Comparison of ENCODE assay signal across 9 mouse cellular contexts in the genomic region with DNA sequence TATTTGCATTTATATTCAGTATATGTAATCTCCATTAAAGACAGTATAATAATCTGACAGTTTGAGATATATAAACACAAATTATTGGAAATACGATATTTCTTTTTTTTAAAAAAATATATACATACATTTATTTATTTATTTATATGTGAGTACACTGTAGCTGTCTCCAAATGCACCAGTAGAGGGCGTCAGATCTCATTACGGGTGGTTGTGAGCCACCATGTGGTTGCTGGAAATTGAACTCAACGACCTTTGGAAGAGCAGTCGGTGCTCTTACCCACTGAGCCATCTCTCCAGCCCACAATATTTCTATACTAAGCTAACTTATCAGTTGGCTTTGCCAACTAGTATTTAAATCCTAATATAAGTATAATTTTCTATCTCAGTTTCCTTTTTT. TPM values are rescaled to one million over a fixed set of nuclear protein-coding genes. Genes with fewer than 3 reads are reported as not detected.
DNase-seq lines count a peak whose midpoint lies in the region; ATAC-seq and TF ChIP-seq lines count a peak whose summit lies in the region.
"Had no signal": no experiment of that assay in that cellular context is flagged by ENCODE, and none has a peak within 500 bp of the region (broad histone marks: within the 10 kb centered on the region; RNA-seq: fewer than 3 reads in every experiment).

No protein-coding gene starts in this region.

- H3K36me3 ChIP-seq in heart, embryonic 11.5 days (ENCODE audit: control insufficient read depth, insufficient read depth, low read length) = peaks cover 40% of the 10 kb centered on the region
- H3K36me3 ChIP-seq in lung, embryonic 14.5 days (ENCODE audit: insufficient read depth) = peaks cover 79% of the 10 kb centered on the region
- H3K36me3 ChIP-seq in neural tube, embryonic 15.5 days = peaks cover 47% of the 10 kb centered on the region

- WGBS in heart, embryonic 11.5 days (ENCODE audit: insufficient replicate concordance) = 56% methylated on average over 5 of the region's 5 CpGs
- 56% methylated on average over 5 of the region's 5 CpGs for WGBS in lung, embryonic 14.5 days
- 64% methylated on average over 5 of the region's 5 CpGs for WGBS in neural tube, embryonic 15.5 days

- H3K4me3 ChIP-seq in heart, embryonic 11.5 days (ENCODE audit: low read depth, low read length) = no peak overlapping the region
- no peak overlapping the region for H3K4me3 ChIP-seq in lung, embryonic 14.5 days (ENCODE audit: low read depth, low read length)
- no peak overlapping the region for H3K4me3 ChIP-seq in neural tube, embryonic 15.5 days (replicated peaks)
- H3K4me3 ChIP-seq: myocyte had no signal

- no peak overlapping the region for H3K9ac ChIP-seq in heart, embryonic 11.5 days (ENCODE audit: low read depth, low read length)
- no peak overlapping the region for H3K9ac ChIP-seq in lung, embryonic 14.5 days
- H3K9ac ChIP-seq in neural tube, embryonic 15.5 days (replicated peaks) = no peak overlapping the region

- DNase-seq in heart, postnatal 4 days = peak; percentile 61
- peak; percentile 68 to 72 for DNase-seq in B cell, adult 2 months
- peak; percentile 76 for DNase-seq in R1 (ENCODE audit: low read depth, low spot score)
- DNase-seq in lung, embryonic 14.5 days = peak; percentile 64
- no peak for DNase-seq in neural tube, embryonic 10.5 days (ENCODE audit: extremely low spot score, low spot score)
- no peak for DNase-seq in right cerebral cortex, adult 18-20 months

- no peaks in the 10 kb centered on the region for H3K4me1 ChIP-seq in heart, embryonic 11.5 days (ENCODE audit: control insufficient read depth, insufficient read depth, low read length)
- no peaks in the 10 kb centered on the region for H3K4me1 ChIP-seq in lung, embryonic 14.5 days (ENCODE audit: insufficient read depth)
- no peaks in the 10 kb centered on the region for H3K4me1 ChIP-seq in neural tube, embryonic 15.5 days

- no peak for ATAC-seq in heart, embryonic 11.5 days (replicated peaks; ENCODE audit: insufficient number of reproducible peaks, low FRiP score, low TSS enrichment)
- ATAC-seq in lung, embryonic 14.5 days (ENCODE audit: insufficient read depth) = no peak
- ATAC-seq in neural tube, embryonic 15.5 days (ENCODE audit: low FRiP score) = no peak

- TF ChIP-seq CTCF in lung, embryonic 14.5 days (IDR thresholded peaks at IDR 0.05; ENCODE audit: low read depth) = peak; percentile 51

- H3K4me2 ChIP-seq in heart, embryonic 11.5 days = no peak overlapping the region
- no peak overlapping the region for H3K4me2 ChIP-seq in lung, embryonic 14.5 days
- no peak overlapping the region for H3K4me2 ChIP-seq in neural tube, embryonic 15.5 days

- no peaks in the 10 kb centered on the region for H3K9me3 ChIP-seq in heart, embryonic 11.5 days (replicated peaks; ENCODE audit: control insufficient read depth, low read length)
- no peaks in the 10 kb centered on the region for H3K9me3 ChIP-seq in lung, embryonic 14.5 days (ENCODE audit: low read depth, low read length)
- no peaks in the 10 kb centered on the region for H3K9me3 ChIP-seq in neural tube, embryonic 15.5 days (replicated peaks)

- H3K27ac ChIP-seq in heart, embryonic 11.5 days (ENCODE audit: low read depth, low read length) = no peak overlapping the region
- no peak overlapping the region for H3K27ac ChIP-seq in lung, embryonic 14.5 days (ENCODE audit: low read depth)
- H3K27ac ChIP-seq in neural tube, embryonic 15.5 days (replicated peaks) = no peak overlapping the region

- no peaks in the 10 kb centered on the region for H3K27me3 ChIP-seq in heart, embryonic 11.5 days (ENCODE audit: control insufficient read depth, insufficient read depth, low read length)
- no peaks in the 10 kb centered on the region for H3K27me3 ChIP-seq in lung, embryonic 14.5 days (ENCODE audit: insufficient read depth, low read length)
- H3K27me3 ChIP-seq in neural tube, embryonic 15.5 days (replicated peaks) = no peaks in the 10 kb centered on the region

RNA-seq across cellular contexts. Expression of a gene that starts 6.2 kb away (rescaled TPM):
- total RNA-seq in heart, postnatal 4 days (2021) = 1 to 10 TPM; 7.1 to 7.6 TPM
- 12.0 and 14.1 TPM in 2 replicates for polyA plus RNA-seq in heart, embryonic 11.5 days (2014; fragmentation: Nextera tagmentation; extraction: Ambion mirVana)
- 6.2 and 10.7 TPM in 2 replicates for polyA plus RNA-seq in lung, embryonic 14.5 days (2014; fragmentation: Nextera tagmentation; extraction: Ambion mirVana)
- 22.6 and 23.1 TPM in 2 replicates for polyA plus RNA-seq in neural tube, embryonic 15.5 days (2015; fragmentation: Nextera tagmentation; extraction: Ambion mirVana)
- polyA plus RNA-seq: myocyte had no signal

RNA-seq across cellular contexts. Expression of a gene that starts 30.1 kb away (rescaled TPM):
- total RNA-seq in heart, postnatal 4 days (2021) = 100 to 1,000 TPM; 151 to 159 TPM
- polyA plus RNA-seq in heart, embryonic 11.5 days (2014; fragmentation: Nextera tagmentation; extraction: Ambion mirVana) = 182 and 206 TPM in 2 replicates
- polyA plus RNA-seq in lung, embryonic 14.5 days (2014; fragmentation: Nextera tagmentation; extraction: Ambion mirVana) = 112 TPM in 2 replicates
- 74.0 and 74.1 TPM in 2 replicates for polyA plus RNA-seq in neural tube, embryonic 15.5 days (2015; fragmentation: Nextera tagmentation; extraction: Ambion mirVana)

RNA-seq across cellular contexts. Expression of a gene that starts 33.0 kb away (rescaled TPM):
- 10 to 100 TPM; 10.7 to 11.2 TPM for total RNA-seq in heart, postnatal 4 days (2021)
- 17.8 and 21.2 TPM in 2 replicates for polyA plus RNA-seq in heart, embryonic 11.5 days (2014; fragmentation: Nextera tagmentation; extraction: Ambion mirVana)
- polyA plus RNA-seq in lung, embryonic 14.5 days (2014; fragmentation: Nextera tagmentation; extraction: Ambion mirVana) = 18.6 and 23.2 TPM in 2 replicates
- 33.5 and 35.1 TPM in 2 replicates for polyA plus RNA-seq in neural tube, embryonic 15.5 days (2015; fragmentation: Nextera tagmentation; extraction: Ambion mirVana)

Comparison
In these comparisons a context has a peak if more than half of its experiments do, and no peak if none do; other contexts are left out.
1. DNase-seq: peak in heart, postnatal 4 days (single experiment), B cell, adult 2 months (2 of 2), R1 (single experiment) and lung, embryonic 14.5 days (single experiment); none in neural tube, embryonic 10.5 days (single experiment) and right cerebral cortex, adult 18-20 months (single experiment).